Mouse (Mus musculus): ENCODE measurements around the gene Hoxa7.

Hoxa7 gene

GRCm38 (mm10) chr6:52177061-52177735 lies 44.5 kb downstream of the Hoxa7 start, which contains the start of gene 5730596B20Rik:
Gene 5730596B20Rik (plus strand): TSS chr6:52177498.
- DNase-seq (ENCODE audit: extremely low spot score), result peak; percentile 82

DNA sequence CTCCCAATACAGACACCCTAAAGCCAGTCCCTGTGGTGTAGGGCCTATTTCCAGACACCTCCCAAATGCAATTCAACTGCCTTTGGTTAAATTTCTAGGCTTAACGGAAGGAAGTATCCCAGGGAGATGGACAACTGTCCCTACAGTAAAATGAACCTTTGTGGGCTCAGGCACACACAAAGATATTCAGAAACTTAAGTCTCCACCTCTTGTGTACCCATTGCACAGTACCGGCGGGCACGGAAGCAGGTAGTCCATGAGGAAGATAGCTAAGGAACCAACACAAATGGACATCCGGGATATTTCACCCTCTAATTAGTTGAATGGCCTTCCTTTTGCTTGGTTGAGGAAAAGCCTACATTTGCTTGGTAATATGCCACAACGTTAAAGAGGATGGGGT lies 45.3 kb downstream of the Hoxa7 start:
- no peak for DNase-seq (ENCODE audit: extremely low spot score)

DNA sequence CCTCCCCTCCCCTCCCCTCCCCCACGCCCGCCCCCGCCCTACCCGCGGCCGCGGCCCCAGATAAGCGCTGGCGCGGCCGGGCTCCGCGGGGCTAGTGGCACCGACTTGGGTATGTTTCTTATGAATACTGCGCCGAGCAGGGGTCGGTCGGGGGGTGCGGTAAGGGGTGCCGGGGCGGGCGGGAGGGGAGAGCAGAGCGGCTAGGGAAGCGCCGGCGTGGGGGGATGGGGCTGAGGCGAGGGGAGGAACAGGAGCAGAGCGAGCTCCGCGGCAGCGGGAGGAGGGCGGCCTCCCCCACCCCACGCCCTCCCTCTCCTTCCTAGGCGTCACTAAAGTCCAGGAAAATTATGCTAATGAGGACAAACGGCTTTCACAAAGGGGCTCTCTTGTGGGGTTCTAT lies 45.8 kb downstream of the Hoxa7 start:
- DNase-seq (ENCODE audit: extremely low spot score), result peak; percentile 77

GRCm38 (mm10) chr6:52174968-52175751 lies 46.5 kb downstream of the Hoxa7 start:
- peak; percentile 87 for DNase-seq (ENCODE audit: extremely low spot score)

DNA sequence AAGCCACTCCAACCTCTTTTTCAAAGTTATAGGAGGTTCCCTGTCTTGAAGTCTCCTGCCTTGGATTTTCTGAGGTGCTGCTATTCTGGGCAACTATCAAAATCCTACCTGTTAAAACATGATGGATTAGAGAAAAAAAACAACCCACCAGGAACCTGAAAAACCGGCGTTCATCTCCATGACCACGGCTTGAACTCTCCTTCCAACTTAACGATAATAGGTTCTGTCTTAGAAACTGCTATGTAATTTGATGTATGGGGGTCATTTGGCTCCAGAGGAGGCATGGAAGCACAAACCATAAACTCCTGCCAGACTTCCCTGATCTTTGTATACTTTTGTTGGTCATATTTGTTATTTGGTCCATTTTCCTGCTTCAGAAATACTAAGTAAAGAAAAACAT lies 48.0 kb downstream of the Hoxa7 start:
- no peak for DNase-seq (ENCODE audit: extremely low spot score)

DNA sequence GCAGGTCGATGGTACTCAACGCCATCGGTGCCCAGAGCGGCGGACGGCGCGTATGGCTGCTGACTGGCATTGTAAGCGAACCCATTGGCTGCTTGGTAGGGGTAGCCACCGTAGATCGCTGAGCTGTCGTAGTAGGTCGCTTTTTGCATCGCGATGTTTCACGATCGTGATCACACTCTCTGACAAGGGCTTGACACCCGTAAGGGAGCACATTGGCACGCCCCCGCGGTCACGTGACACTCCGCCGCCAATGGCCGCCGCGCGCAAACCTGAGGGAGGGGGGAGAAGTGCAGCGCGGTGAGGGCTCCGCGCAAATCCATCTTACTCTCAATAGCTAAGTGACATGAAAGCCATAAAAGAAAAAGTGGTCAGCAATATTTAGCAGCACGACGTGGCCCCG lies 49.2 kb downstream of the Hoxa7 start:
- DNase-seq (ENCODE audit: extremely low spot score), result peak; percentile 95

- DNase-seq (ENCODE audit: extremely low spot score), result no peak
These were observed 49.7 kb downstream of the Hoxa7 start for GRCm38 (mm10) chr6:52171938-52172337.

DNA sequence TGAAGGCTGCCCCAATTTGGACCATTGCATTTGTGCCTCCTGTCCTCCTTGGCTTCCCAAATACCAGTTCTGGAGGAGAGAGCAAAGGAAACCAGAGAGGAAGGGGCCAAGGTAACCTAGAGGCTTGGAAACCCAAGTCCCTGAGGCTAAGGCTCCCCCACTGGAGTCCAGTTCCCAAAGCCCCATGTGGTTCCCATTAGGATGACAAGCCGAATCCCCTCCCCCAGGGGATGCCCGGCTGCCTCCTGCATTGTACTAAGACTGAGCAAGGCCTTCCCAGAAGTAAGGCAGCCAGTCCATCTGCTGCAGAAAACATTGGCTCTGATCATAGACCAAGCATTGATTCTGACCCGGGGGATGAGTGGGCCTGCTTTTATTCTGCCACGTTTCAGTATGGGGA lies 50.3 kb downstream of the Hoxa7 start:
- DNase-seq (ENCODE audit: extremely low spot score), result peak; percentile 82

DNA sequence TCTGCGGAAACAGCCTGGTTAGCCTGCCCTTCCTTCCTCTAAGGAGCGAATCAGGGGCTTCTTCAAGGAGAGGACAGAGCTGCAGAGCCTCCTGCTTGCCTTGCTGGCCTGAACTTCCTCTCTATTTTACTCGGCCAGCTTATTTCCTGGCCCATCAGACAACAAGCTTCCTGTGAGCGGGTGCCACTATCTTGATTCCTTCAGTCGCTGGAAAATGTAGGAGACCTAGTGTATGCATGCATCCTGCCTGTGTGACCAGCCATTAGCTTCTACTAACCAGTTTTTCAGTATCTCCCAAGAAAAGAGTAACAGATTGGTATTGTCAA lies 50.8 kb downstream of the Hoxa7 start:
- no peak for DNase-seq (ENCODE audit: extremely low spot score)

DNA sequence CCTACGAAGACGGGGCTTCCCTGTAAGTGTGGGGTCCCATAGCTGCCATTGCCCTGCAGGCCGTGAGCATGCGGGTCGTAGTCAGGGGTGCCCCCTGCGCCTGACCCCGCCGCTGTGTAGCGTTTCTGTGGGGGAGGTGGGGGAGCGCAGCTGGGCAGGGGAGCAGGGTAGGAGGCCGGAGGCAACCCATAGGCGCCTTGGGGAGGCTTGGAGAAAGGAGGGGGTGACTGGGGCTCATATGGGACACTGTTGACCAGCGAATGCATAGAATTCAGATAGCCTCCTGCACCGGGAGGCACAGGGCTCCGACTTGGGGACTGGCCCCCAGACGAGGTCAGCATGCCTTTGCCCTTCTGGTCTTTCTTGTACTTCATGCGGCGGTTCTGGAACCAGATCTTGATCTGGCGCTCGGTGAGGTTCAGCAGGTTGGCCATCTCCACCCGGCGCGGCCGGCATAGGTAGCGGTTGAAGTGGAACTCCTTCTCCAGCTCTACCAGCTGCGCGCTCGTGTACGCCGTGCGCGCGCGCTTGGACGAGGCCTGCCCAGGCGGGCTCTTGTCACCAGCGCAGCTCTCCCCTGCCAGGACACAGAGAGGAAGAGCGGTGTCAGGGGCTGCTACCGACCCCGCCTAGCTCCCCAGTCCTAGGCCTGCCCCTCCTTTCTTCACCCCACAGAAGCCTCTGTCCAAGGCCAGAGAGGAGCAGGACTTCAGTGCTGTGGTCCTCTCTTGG lies 51.3 kb downstream of the Hoxa7 start:
- DNase-seq (ENCODE audit: extremely low spot score), result no peak

- no peak for DNase-seq (ENCODE audit: extremely low spot score)
These were observed 52.0 kb downstream of the Hoxa7 start for GRCm38 (mm10) chr6:52169499-52170165.

GRCm38 (mm10) chr6:52168191-52169055 lies 53.2 kb downstream of the Hoxa7 start:
- no peak for DNase-seq (ENCODE audit: extremely low spot score)

GRCm38 (mm10) chr6:52167736-52168161 lies 53.9 kb downstream of the Hoxa7 start:
- DNase-seq (ENCODE audit: extremely low spot score), result no peak

- DNase-seq (ENCODE audit: extremely low spot score), result peak; percentile 51
These were observed 54.5 kb downstream of the Hoxa7 start for GRCm38 (mm10) chr6:52167176-52167575.

- DNase-seq (ENCODE audit: extremely low spot score), result peak; percentile 73
These were observed 55.1 kb downstream of the Hoxa7 start for GRCm38 (mm10) chr6:52166431-52167077.

DNA sequence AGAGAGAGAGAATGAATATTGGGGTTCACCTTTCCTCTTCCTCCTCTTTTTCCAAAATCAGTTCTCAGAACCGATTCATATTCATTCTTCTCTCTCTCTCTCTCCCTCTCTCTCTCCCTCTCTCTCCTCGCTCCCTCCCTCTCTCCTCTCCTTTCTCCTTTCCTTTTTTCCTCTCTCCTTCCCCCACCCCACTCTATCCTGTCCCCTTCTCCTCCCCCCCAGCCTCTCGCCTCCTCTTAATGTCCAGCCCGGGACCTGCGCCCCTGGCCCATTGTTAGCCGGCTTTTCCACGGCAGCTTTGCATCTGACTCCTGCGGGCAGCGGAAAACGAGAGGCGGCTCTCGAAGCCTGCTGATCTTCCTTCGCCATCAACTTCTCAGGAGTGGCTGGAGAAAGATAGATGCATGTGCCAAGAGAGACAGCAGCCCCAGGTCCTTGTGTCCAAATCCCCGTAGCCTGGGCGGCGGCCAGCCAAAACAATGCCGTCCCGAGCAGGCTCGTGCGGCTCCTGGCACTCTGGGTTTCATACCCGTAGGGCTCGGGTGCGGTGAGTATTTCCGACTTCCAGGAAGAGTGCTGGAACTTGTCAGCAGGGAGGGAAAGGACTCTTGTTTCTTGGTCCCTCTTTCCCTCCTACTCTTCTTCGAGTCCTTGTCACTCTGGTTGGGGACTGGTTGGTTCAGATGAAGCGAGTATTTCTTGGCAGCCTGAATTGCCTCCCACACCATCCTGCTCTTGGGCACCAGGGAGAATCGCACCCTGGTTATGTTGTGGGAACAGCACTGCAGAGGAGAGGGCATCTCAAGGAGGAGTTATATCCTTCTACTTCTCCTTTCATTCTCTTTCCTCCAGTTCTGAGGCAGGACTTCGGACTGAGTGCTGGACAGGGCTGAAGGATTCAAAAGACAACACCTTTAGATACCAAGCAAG lies 55.9 kb downstream of the Hoxa7 start:
- DNase-seq (ENCODE audit: extremely low spot score), result peak; percentile 68

GRCm38 (mm10) chr6:52164626-52165440 lies 56.8 kb downstream of the Hoxa7 start, which contains the start of gene Hoxa2:
Gene Hoxa2 (minus strand): TSS chr6:52164831.
- DNase-seq (ENCODE audit: extremely low spot score), result peak; percentile 85

Data from embryo, embryonic 9.5 days (tissue).